Comparison of ENCODE assay signal across 21 mouse cellular contexts in genomic region chr6:17262786-17263185, GRCm38 (mm10). TPM values are rescaled to one million over a fixed set of nuclear protein-coding genes. Genes with fewer than 3 reads are reported as not detected.
"Had no signal": no experiment of that assay in that cellular context is flagged by ENCODE, and none has a peak within 500 bp of the region (broad histone marks: within the 10 kb centered on the region; RNA-seq: fewer than 3 reads in every experiment).

No protein-coding gene starts in this region.

- H3K4me3 ChIP-seq: liver, embryonic 13.5 days; liver, embryonic 15.5 days; megakaryocyte, embryonic 14.5 days; midbrain, embryonic 13.5 days; midbrain, embryonic 15.5 days; neural tube, embryonic 12.5 days had no signal

- ATAC-seq: liver, postnatal 0 days; midbrain, embryonic 13.5 days; midbrain, embryonic 15.5 days had no signal

- H3K27ac ChIP-seq: liver, embryonic 13.5 days; liver, embryonic 15.5 days; macrophage; midbrain, embryonic 13.5 days; midbrain, embryonic 15.5 days; neural tube, embryonic 12.5 days had no signal

- DNase-seq: liver, embryonic 13.5 days; liver, postnatal 0 days; lung, embryonic 14.5 days; lung, postnatal 14 days; lung, postnatal 36 days; right cerebral cortex, postnatal 25 days; right cerebral cortex, postnatal 4 days; spleen, adult 18-20 months; thymus, adult 18-20 months; thymus, postnatal 14 days; thymus, postnatal 36 days had no signal

- H3K9ac ChIP-seq: liver, embryonic 13.5 days; liver, embryonic 15.5 days; liver, postnatal 0 days; lung, embryonic 14.5 days; midbrain, embryonic 13.5 days; midbrain, embryonic 15.5 days; neural tube, embryonic 12.5 days had no signal

- H3K27me3 ChIP-seq: liver, embryonic 13.5 days; liver, embryonic 15.5 days; midbrain, embryonic 13.5 days; midbrain, embryonic 15.5 days; neural tube, embryonic 12.5 days had no signal

- H3K9me3 ChIP-seq: liver, embryonic 13.5 days; liver, embryonic 15.5 days; megakaryocyte, embryonic 14.5 days; midbrain, embryonic 13.5 days; midbrain, embryonic 15.5 days; neural tube, embryonic 12.5 days had no signal

- H3K4me2 ChIP-seq: liver, embryonic 13.5 days; liver, embryonic 15.5 days; lung, embryonic 14.5 days; midbrain, embryonic 11.5 days; midbrain, embryonic 13.5 days; midbrain, embryonic 15.5 days; neural tube, embryonic 12.5 days had no signal

- H3K4me1 ChIP-seq: liver, embryonic 13.5 days; liver, embryonic 15.5 days; midbrain, embryonic 13.5 days; midbrain, embryonic 15.5 days; neural tube, embryonic 12.5 days had no signal

- H3K36me3 ChIP-seq: liver, embryonic 13.5 days; liver, embryonic 15.5 days; midbrain, embryonic 13.5 days; midbrain, embryonic 15.5 days; neural tube, embryonic 12.5 days had no signal

RNA-seq across cellular contexts. Expression of gene Cav1, which starts 43.3 kb away (rescaled TPM):
- total RNA-seq: megakaryocyte progenitor cell, adult 5-6 weeks; monocyte, adult 5-6 weeks; neutrophil, adult 5-6 weeks had no signal
